Mouse (Mus musculus) forebrain, postnatal 0 days (tissue): ENCODE results near the gene Wfdc12. TPM values are rescaled to one million over a fixed set of nuclear protein-coding genes. Genes with fewer than 3 reads are reported as not detected.

Source experiments
- ATAC-seq: fragments of 200-750 bp; cut with Nextera tagmentation; 2 replicates; pipeline ENCODE4 v1.8.0; 2017; ENCODE audit warnings: mild to moderate bottlenecking, moderate library complexity
- DNase-seq: peaks from one replicate; pipeline ENCODE4 v3.0.0-alpha.2; 2015
- H3K27ac ChIP-seq: fragments of 300-500 bp; sonication (generic); 2 replicates; pipeline ENCODE4 v1.5.1; 2014; ENCODE audit warnings: low read depth, mild to moderate bottlenecking, antibody characterized with exemption, low read length, moderate library complexity, mixed read lengths
- H3K27me3 ChIP-seq: fragments of 300-500 bp; sonication (generic); 2 replicates; pipeline ENCODE4 v1.6.1; 2014; ENCODE audit warnings: mild to moderate bottlenecking, low read length, mixed read lengths; ENCODE audit not compliant: insufficient read depth
- H3K36me3 ChIP-seq: fragments of 300-500 bp; sonication (generic); 2 replicates; pipeline ENCODE4 v1.6.1; 2014; ENCODE audit warnings: mild to moderate bottlenecking, moderate library complexity; ENCODE audit not compliant: insufficient read depth
- H3K4me1 ChIP-seq: fragments of 300-500 bp; sonication (generic); 2 replicates; pipeline ENCODE4 v1.6.1; 2014; ENCODE audit warnings: antibody characterized with exemption; ENCODE audit not compliant: insufficient read depth
- H3K4me2 ChIP-seq: fragments of 300-500 bp; sonication (generic); 2 replicates; pipeline ENCODE4 v1.6.1; 2014; ENCODE audit warnings: low read depth, mild to moderate bottlenecking, moderate library complexity
- H3K4me3 ChIP-seq: fragments of 300-500 bp; sonication (generic); 2 replicates; pipeline ENCODE4 v1.5.1; 2014; ENCODE audit warnings: low read depth, low read length, mixed read lengths
- H3K9ac ChIP-seq: fragments of 300-500 bp; sonication (generic); 2 replicates; pipeline ENCODE4 v1.6.1; 2014; ENCODE audit warnings: mild to moderate bottlenecking
- H3K9me3 ChIP-seq: fragments of 300-500 bp; sonication (generic); 2 replicates; pipeline ENCODE4 v1.6.1; 2016; ENCODE audit warnings: low read length
- CTCF ChIP-seq: sonication (generic); IDR thresholded peaks from 2 replicates; pipeline ENCODE4 v1.5.1; 2016; ENCODE audit warnings: antibody characterized with exemption, control low read depth, low read depth
- WGBS: fragments of 180-500 bp; shearing (Covaris S2); extraction: QIAGEN DNeasy Blood & Tissue Kit; methylation state at CpG from one replicate; pipeline ENCODE4 v1.1.7; 2014; 5-methylcytosine and 5-hydroxymethylcytosine counted together
- polyA plus RNA-seq: library from polyadenylated mRNA; unstranded; fragments of >200 nt; fragmentation: Nextera tagmentation; extraction: Ambion mirVana; gene quantifications from 2 replicates; pipeline ENCODE4 v1.2.1, GENCODE M21; 2015
- total RNA-seq: library from RNA; depleted of rRNA; stranded (reverse); fragments of >200 nt; gene quantifications from 2 replicates; pipeline ENCODE4 v1.2.3, GENCODE M21; 2014

Wfdc12 gene
- total and polyA plus RNA-seq, 2 experiments from 2014 or later: not detected

DNA sequence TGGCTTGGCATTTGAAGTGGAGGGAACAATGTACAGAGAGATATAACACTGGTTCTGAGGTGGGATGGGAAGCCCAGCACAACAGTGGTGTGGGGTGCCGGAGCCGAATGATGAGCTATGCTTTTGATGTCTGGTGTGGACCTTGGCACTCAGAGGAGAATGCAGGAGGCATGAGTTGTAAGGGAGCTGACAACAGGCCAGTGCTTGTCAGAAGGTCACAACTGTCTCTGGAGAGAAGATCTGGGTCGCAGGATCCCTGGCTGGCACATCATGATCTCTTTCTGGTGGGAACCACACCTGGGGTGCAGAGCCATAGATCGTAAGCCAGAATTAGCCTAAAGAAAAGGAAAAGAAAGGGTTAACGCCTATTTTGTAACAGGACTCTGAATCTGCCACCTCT, 12.6 kb downstream of the Wfdc12 start:
- Histone ChIP-seq H3K9ac (no peak overlapping the region), H3K9me3 (no peaks in the 10 kb centered on the region), H3K27me3 (no peaks in the 10 kb centered on the region), H3K4me1 (no peaks in the 10 kb centered on the region), H3K36me3 (no peaks in the 10 kb centered on the region), H3K4me3 (no peak overlapping the region), H3K4me2 (no peak overlapping the region), H3K27ac (no peak overlapping the region)
- no peak for ATAC-seq
- DNase-seq: no peak
- TF ChIP-seq CTCF: no peak
- 86% methylated on average over 5 of the region's 5 CpGs for WGBS

DNA sequence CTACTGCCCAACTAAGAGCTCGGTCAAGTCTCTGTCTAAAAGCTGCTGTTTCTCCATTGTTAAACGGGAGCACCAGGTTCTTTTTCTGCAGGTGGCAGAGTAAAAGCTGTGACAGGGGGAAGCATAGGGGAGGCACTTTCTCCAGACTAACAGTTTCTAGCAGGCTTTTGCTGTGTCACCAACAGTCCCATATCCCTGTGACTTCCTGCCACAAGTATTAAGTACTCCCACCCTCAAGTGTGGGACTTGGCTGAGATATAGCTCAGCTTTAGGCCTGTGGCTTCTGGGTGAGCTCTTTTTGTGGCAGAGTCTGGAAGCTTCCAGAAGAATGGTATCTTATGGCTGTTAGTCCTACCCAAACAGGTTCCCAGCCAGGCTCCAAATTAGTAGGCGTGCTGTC, 14.6 kb downstream of the Wfdc12 start:
- TF ChIP-seq CTCF: no peak
- no peak overlapping the region for H3K4me3 ChIP-seq

GRCm38 (mm10) chr2:164174649-164175395, 15.6 kb downstream of the Wfdc12 start:
- Histone ChIP-seq H3K9me3 (no peaks in the 10 kb centered on the region), H3K36me3 (no peaks in the 10 kb centered on the region), H3K4me3 (no peak overlapping the region), H3K27ac (no peak overlapping the region), H3K4me2 (no peak overlapping the region), H3K27me3 (peaks cover 22% of the 10 kb centered on the region), H3K9ac (no peak overlapping the region), H3K4me1 (peaks cover 9% of the 10 kb centered on the region; the same call in 1 of the 2 replicates)
- TF ChIP-seq CTCF: no peak
- ATAC-seq (no peak), DNase-seq (no peak)
- 68% methylated on average over 8 of the region's 8 CpGs for WGBS

More for the DNA sequence above, 14.6 kb downstream of the Wfdc12 start:
- H3K9ac ChIP-seq: no peak overlapping the region
- H3K27ac ChIP-seq: no peak overlapping the region
- H3K27me3 ChIP-seq: peaks cover 11% of the 10 kb centered on the region
- H3K4me2 ChIP-seq: no peak overlapping the region
- H3K9me3 ChIP-seq: no peaks in the 10 kb centered on the region
- ATAC-seq: no peak
- H3K4me1 ChIP-seq: 0 out of 2 replicates have a peak, but pooled peaks cover 4% of the 10 kb centered on the region
- no peaks in the 10 kb centered on the region for H3K36me3 ChIP-seq
- no peak for DNase-seq
- 65% methylated on average over 3 of the region's 3 CpGs for WGBS

GRCm38 (mm10) chr2:164173394-164173793, 17.0 kb downstream of the Wfdc12 start:
- no peaks in the 10 kb centered on the region for H3K9me3 ChIP-seq
- no peak overlapping the region for H3K4me3 ChIP-seq
- no peak overlapping the region for H3K27ac ChIP-seq
- H3K27me3 ChIP-seq: peaks cover 34% of the 10 kb centered on the region
- WGBS: 61% methylated on average over 3 of the region's 3 CpGs
- no peak overlapping the region for H3K9ac ChIP-seq
- H3K4me1 ChIP-seq: peaks cover 9% of the 10 kb centered on the region; the same call in 1 of the 2 replicates
- ATAC-seq: no peak
- TF ChIP-seq CTCF: no peak
- no peak overlapping the region for H3K4me2 ChIP-seq
- no peak for DNase-seq
- H3K36me3 ChIP-seq: no peaks in the 10 kb centered on the region

DNA sequence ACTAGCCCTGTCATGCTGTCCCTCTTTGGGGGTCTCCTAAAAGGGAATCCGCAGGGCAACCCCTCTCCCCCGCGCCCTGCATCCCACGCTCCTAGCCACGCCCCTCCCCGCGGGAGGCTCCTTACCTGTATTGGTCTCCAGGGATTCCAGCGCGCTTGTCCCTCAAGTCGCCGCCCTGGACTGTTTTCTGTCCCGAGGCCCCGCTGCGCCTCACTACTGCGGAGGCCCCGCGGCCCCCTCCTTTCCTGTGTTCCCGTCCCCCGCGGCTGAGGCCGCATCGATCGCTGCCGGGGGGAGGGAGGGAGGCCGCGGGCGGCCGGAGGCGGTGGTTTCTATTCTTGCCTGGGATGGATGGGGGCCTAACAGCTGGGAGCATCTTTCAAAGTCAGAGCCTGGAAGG, 19.5 kb downstream of the Wfdc12 start, which contains the start of gene Kcns1:
Kcns1 (minus strand) TSS at position 212 of the 400 bp plus-strand sequence.
- Histone ChIP-seq H3K4me1 (peaks cover 9% of the 10 kb centered on the region; the same call in 1 of the 2 replicates), H3K4me2 (peak within 1 kb of the TSS; percentile 61), H3K36me3 (no peaks in the 10 kb centered on the region), H3K4me3 (peak within 1 kb of the TSS; percentile 31), H3K27me3 (peaks cover 49% of the 10 kb centered on the region), H3K27ac (no peak within 1 kb of the TSS), H3K9me3 (no peaks in the 10 kb centered on the region), H3K9ac (peak within 1 kb of the TSS; percentile 39; the same call in 1 of the 2 replicates)
- ATAC-seq: no peak
- no peak for TF ChIP-seq CTCF
- DNase-seq: no peak
- WGBS: 4% methylated on average over 24 of the region's 29 CpGs

DNA sequence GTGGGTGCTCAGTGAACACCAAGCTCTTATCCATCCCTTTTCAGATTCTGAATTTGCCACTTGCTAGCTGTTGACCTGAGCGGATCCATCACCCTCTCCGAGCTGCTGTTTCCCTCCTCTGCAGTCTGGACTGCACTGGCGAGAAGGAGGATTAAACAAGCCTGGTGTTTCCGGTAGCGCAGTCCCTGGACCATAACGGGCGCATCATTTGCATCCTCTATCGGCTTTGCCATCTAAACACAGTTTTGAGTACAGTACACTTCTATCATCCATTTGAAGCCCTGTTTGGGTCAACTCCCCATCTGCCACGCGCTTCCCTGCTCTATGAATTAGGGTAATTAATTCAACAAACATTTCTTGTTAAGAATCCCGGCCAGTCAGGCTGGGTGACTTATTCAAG, 20.1 kb downstream of the Wfdc12 start:
- TF ChIP-seq CTCF: no peak
- DNase-seq (no peak), ATAC-seq (no peak)
- Histone ChIP-seq H3K36me3 (no peaks in the 10 kb centered on the region), H3K4me1 (peaks cover 9% of the 10 kb centered on the region; the same call in 1 of the 2 replicates), H3K4me2 (peak overlapping the region; percentile 61), H3K9ac (no peak overlapping the region), H3K9me3 (no peaks in the 10 kb centered on the region), H3K27ac (no peak overlapping the region), H3K27me3 (peaks cover 49% of the 10 kb centered on the region), H3K4me3 (peak overlapping the region; percentile 31)
- 4% methylated on average over 11 of the region's 11 CpGs for WGBS

DNA sequence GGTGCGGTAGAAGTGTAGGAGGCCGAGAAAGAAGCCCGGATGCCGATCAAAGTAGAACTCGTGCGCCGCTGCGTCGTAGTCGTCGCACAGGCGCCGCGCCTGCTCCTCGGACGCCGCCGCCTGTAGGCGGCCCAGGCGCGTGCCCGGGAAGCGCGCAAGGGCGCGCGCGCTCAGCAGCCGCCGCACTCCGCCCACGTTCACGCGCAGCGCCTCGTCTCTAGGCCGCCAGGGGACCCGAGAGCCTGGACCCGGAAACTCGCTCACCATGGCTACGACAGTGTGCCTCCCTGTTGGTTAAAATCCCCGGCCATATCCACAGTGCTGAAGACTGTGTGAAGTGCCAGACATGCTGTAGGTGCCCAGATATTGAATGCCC, 21.8 kb downstream of the Wfdc12 start:
- Histone ChIP-seq H3K36me3 (no peaks in the 10 kb centered on the region), H3K4me3 (peak overlapping the region; percentile 42), H3K4me2 (peak overlapping the region; percentile 62), H3K4me1 (peaks cover 9% of the 10 kb centered on the region; the same call in 1 of the 2 replicates), H3K9me3 (no peaks in the 10 kb centered on the region), H3K27me3 (peaks cover 49% of the 10 kb centered on the region), H3K27ac (no peak overlapping the region), H3K9ac (peak overlapping the region; percentile 55)
- ATAC-seq (peak; percentile 83), DNase-seq (peak; percentile 85)
- TF ChIP-seq CTCF: peak; percentile 43
- WGBS: 15% methylated on average over 42 of the region's 42 CpGs
